13 mouse cellular contexts compared by ENCODE assay signal in genomic region chr8:110631201-110631600, GRCm38 (mm10). TPM values are rescaled to one million over a fixed set of nuclear protein-coding genes. Genes with fewer than 3 reads are reported as not detected.
DNase-seq lines count a peak whose midpoint lies in the region; ATAC-seq and TF ChIP-seq lines count a peak whose summit lies in the region.
"Had no signal": no experiment of that assay in that cellular context is flagged by ENCODE, and none has a peak within 500 bp of the region (broad histone marks: within the 10 kb centered on the region; RNA-seq: fewer than 3 reads in every experiment).

No protein-coding gene starts in this region.

- TF ChIP-seq POLR2A in cerebellum, adult 2 months (IDR thresholded peaks at IDR 0.05; ENCODE audit: borderline replicate concordance, insufficient read depth, low read length) = no peak
- TF ChIP-seq POLR2A in CH12.LX (IDR thresholded peaks at IDR 0.05; ENCODE audit: low read depth, low read length) = no peak

- no peak for TF ChIP-seq CTCF in cerebellum, adult 2 months (IDR thresholded peaks at IDR 0.05; ENCODE audit: borderline replicate concordance, insufficient read depth, low read depth, low read length)
- TF ChIP-seq CTCF in kidney, postnatal 0 days (IDR thresholded peaks at IDR 0.05; ENCODE audit: low read depth) = no peak
- no peak for TF ChIP-seq CTCF in CH12.LX (conservative IDR thresholded peaks at IDR 0.05 in 1 of 2, IDR thresholded peaks at IDR 0.05 in 1 of 2; ENCODE audit: low read depth in 2 of 2, low read length in 2 of 2)

- no peak for DNase-seq in cerebellum, adult 2 months
- no peak for DNase-seq in cerebellum, postnatal 25 days
- no peak for DNase-seq in kidney, postnatal 0 days (ENCODE audit: low spot score)
- DNase-seq in kidney, postnatal 14 days = no peak
- no peak for DNase-seq in CH12.LX (ENCODE audit: extremely low read depth)
- DNase-seq in thymus, adult 18-20 months = no peak
- no peak for DNase-seq in left cerebral cortex, postnatal 25 days (ENCODE audit: low spot score in 2 of 2)

- no peak for TF ChIP-seq RAD21 in CH12.LX (IDR thresholded peaks at IDR 0.05; ENCODE audit: low read depth, low read length)

- no peak for ATAC-seq in kidney, postnatal 0 days (replicated peaks; ENCODE audit: low FRiP score, low read depth)
- ATAC-seq in intestine, embryonic 16.5 days = no peak

- WGBS in cerebellum, adult 2 months = 95% methylated on average over 7 of the region's 7 CpGs
- 81% methylated on average over 7 of the region's 7 CpGs for WGBS in kidney, postnatal 0 days
- 92% methylated on average over 7 of the region's 7 CpGs for WGBS in intestine, embryonic 16.5 days

- intact Hi-C loops in left cerebral cortex, postnatal 25 days (cut with DNase I) = no loop called here

- peaks cover 37% of the 10 kb centered on the region; the same call in 1 of the 2 replicates for H3K36me3 ChIP-seq in kidney, postnatal 0 days (ENCODE audit: insufficient read depth, low read length)
- peaks cover 49 to 90% of the 10 kb centered on the region in 2 experiments for H3K36me3 ChIP-seq in CH12.LX (replicated peaks in 1 of 2; ENCODE audit: control insufficient read depth in 1 of 2, insufficient read depth in 1 of 2, low read length in 1 of 2)
- H3K36me3 ChIP-seq in intestine, embryonic 16.5 days (ENCODE audit: control insufficient read depth, insufficient read depth, low read length) = no peaks in the 10 kb centered on the region; the same call in 1 of the 2 replicates

- TF ChIP-seq EP300 in CH12.LX (IDR thresholded peaks at IDR 0.05; ENCODE audit: low read length) = no peak

- H3K9ac ChIP-seq in kidney, postnatal 0 days (ENCODE audit: low read depth, low read length) = no peak overlapping the region
- no peak overlapping the region for H3K9ac ChIP-seq in CH12.LX (ENCODE audit: insufficient read depth, low read depth)
- no peak overlapping the region for H3K9ac ChIP-seq in intestine, embryonic 16.5 days (ENCODE audit: low read depth, low read length)
- H3K9ac ChIP-seq: forebrain, embryonic 12.5 days; hindbrain, embryonic 14.5 days; limb, embryonic 12.5 days had no signal

- H3K27ac ChIP-seq in cerebellum, adult 2 months (ENCODE audit: insufficient read depth, low read length) = peak overlapping the region; percentile 52; the same call in 1 of the 2 replicates
- peak overlapping the region; percentile 54; the same call in 1 of the 2 replicates for H3K27ac ChIP-seq in kidney, postnatal 0 days
- H3K27ac ChIP-seq in CH12.LX (ENCODE audit: insufficient read depth, low read depth) = no peak overlapping the region
- peak overlapping the region; percentile 71 for H3K27ac ChIP-seq in intestine, embryonic 16.5 days (ENCODE audit: low read length)
- H3K27ac ChIP-seq: forebrain, embryonic 12.5 days; hindbrain, embryonic 14.5 days; limb, embryonic 12.5 days had no signal

- dilution Hi-C loops in CH12.LX (cut with MboI; ENCODE audit: extremely low pct_ligation_motif_present, extremely low pct_unique_long_range_greater_than_20kb, low sequenced_read_pairs) = no loop called here

- no peaks in the 10 kb centered on the region for H3K9me3 ChIP-seq in kidney, postnatal 0 days (replicated peaks; ENCODE audit: low read length)
- H3K9me3 ChIP-seq in CH12.LX (replicated peaks; ENCODE audit: low read length) = no peaks in the 10 kb centered on the region
- H3K9me3 ChIP-seq in intestine, embryonic 16.5 days (ENCODE audit: control insufficient read depth, low read length) = no peaks in the 10 kb centered on the region
- H3K9me3 ChIP-seq: forebrain, embryonic 12.5 days; G1E; limb, embryonic 12.5 days had no signal

- peaks cover 15% of the 10 kb centered on the region for H3K4me1 ChIP-seq in cerebellum, adult 2 months (ENCODE audit: control insufficient read depth, insufficient read depth, low read length)
- no peaks in the 10 kb centered on the region for H3K4me1 ChIP-seq in kidney, postnatal 0 days (replicated peaks; ENCODE audit: insufficient read depth, low read length)
- H3K4me1 ChIP-seq in CH12.LX (ENCODE audit: control insufficient read depth in 1 of 2, insufficient read depth in 2 of 2) = peaks cover 2 to 20% of the 10 kb centered on the region in 2 experiments; a peak in 3 of 4 replicates
- H3K4me1 ChIP-seq in intestine, embryonic 16.5 days (ENCODE audit: control insufficient read depth, insufficient read depth, low read length) = peaks cover 7% of the 10 kb centered on the region
- H3K4me1 ChIP-seq: forebrain, embryonic 12.5 days; limb, embryonic 12.5 days had no signal

- H3K79me2 ChIP-seq in CH12.LX (replicated peaks; ENCODE audit: control insufficient read depth, extremely low read depth, insufficient read depth, poor library complexity, severe bottlenecking) = peaks cover 17% of the 10 kb centered on the region

- in situ Hi-C loops in CH12.LX (cut with MboI; ENCODE audit: low pct_ligation_motif_present, low pct_unique_long_range_greater_than_20kb, low sequenced_read_pairs) = loop anchor here (25.0 kb wide), 2 partner anchors 206 to 456 kb away; partner anchors contain the start of genes Clec18a, Cog4, Pdpr and Sf3b3

- H3K4me3 ChIP-seq in cerebellum, adult 2 months (replicated peaks; ENCODE audit: insufficient read depth, low read depth, low read length) = no peak overlapping the region
- no peak overlapping the region for H3K4me3 ChIP-seq in kidney, postnatal 0 days (replicated peaks; ENCODE audit: low read depth, low read length)
- H3K4me3 ChIP-seq in CH12.LX (replicated peaks in 1 of 3; ENCODE audit: low read depth in 2 of 3, low read length in 2 of 3, poor library complexity in 1 of 3) = no peak overlapping the region
- no peak overlapping the region for H3K4me3 ChIP-seq in intestine, embryonic 16.5 days (ENCODE audit: low read length)
- H3K4me3 ChIP-seq: forebrain, embryonic 12.5 days; layer of hippocampus, adult 2 months; limb, embryonic 12.5 days had no signal

- H3K4me2 ChIP-seq in kidney, postnatal 0 days (ENCODE audit: low read length) = no peak overlapping the region
- H3K4me2 ChIP-seq in CH12.LX (ENCODE audit: insufficient read depth, low read depth, poor library complexity, severe bottlenecking) = no peak overlapping the region
- no peak overlapping the region for H3K4me2 ChIP-seq in intestine, embryonic 16.5 days (ENCODE audit: low read depth, low read length)
- H3K4me2 ChIP-seq: forebrain, embryonic 12.5 days; hindbrain, embryonic 14.5 days; limb, embryonic 12.5 days had no signal

- H3K27me3 ChIP-seq in cerebellum, adult 2 months (ENCODE audit: control insufficient read depth, insufficient read depth, low read length) = no peaks in the 10 kb centered on the region
- no peaks in the 10 kb centered on the region for H3K27me3 ChIP-seq in kidney, postnatal 0 days (ENCODE audit: insufficient read depth, low read length)
- H3K27me3 ChIP-seq in CH12.LX (replicated peaks) = no peaks in the 10 kb centered on the region
- no peaks in the 10 kb centered on the region for H3K27me3 ChIP-seq in intestine, embryonic 16.5 days (replicated peaks; ENCODE audit: control insufficient read depth, insufficient read depth, low read length)
- H3K27me3 ChIP-seq: forebrain, embryonic 12.5 days; limb, embryonic 12.5 days had no signal

TF ChIP-seq in CH12.LX, 34 proteins besides CTCF, POLR2A, EP300 and RAD21:
- TF ChIP-seq NELFE (IDR thresholded peaks at IDR 0.05; ENCODE audit: low read depth, low read length) (no peak), TBP (conservative IDR thresholded peaks at IDR 0.05; ENCODE audit: low read depth, low read length) (peak; percentile 72; the same call in 1 of the 2 replicates)

RNA-seq across cellular contexts. Expression of gene Vac14, which starts 12.8 kb away (rescaled TPM):
- 37.6 and 39.9 TPM in 2 replicates for polyA plus RNA-seq in cerebellum, adult 2 months (2012; rRNA removed)
- 14.9 and 16.1 TPM in 2 replicates for polyA plus RNA-seq in kidney, postnatal 0 days (2015; fragmentation: Nextera tagmentation; extraction: Ambion mirVana)
- total RNA-seq in CH12.LX (2012; rRNA removed) = 28.2 and 33.8 TPM in 2 replicates
- total RNA-seq in CH12.LX (2014; rRNA removed) = 20.0 and 20.9 TPM in 2 replicates
- polyA plus RNA-seq in CH12.LX (2012; ENCODE audit: insufficient read length, low read depth) = 69.2 and 73.8 TPM in 2 replicates
- 20.1 and 22.4 TPM in 2 replicates for polyA plus RNA-seq in intestine, embryonic 16.5 days (2015; fragmentation: Nextera tagmentation; extraction: Ambion mirVana)
- 10 to 100 TPM; 21.0 to 23.4 TPM for total RNA-seq in left cerebral cortex, postnatal 25 days (2021)
